Mouse (Mus musculus): Measurements from ENCODE around the gene Vmn2r92.
"Not testable (repeated sequence)": the region's sequence is repeated elsewhere in the genome, so short reads cannot be mapped to it uniquely, and the experiment has no call there.

Gene Vmn2r92

DNA sequence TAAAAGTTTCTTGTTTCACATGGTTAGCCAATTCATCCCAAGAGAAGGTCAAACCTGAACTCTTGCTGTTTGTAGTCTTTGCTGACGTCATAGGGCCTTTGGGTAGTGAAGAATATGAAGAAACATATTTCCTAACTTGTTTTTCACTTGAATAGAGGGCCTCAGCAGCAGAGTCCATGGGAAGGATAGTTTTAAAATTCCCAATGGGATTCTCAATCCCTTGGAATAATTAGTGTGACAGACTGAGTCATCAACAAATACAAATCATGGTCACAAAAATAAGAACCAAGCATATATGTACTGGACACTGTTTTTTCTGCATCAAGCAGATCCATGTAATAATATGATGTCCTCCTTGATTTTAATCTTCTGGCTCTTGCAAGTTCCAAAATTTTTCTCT, at the start of gene Vmn2r92:
Vmn2r92 (plus strand) TSS at position 301 of the 400 bp plus-strand sequence.
- DNase-seq, result not testable (repeated sequence)

DNA sequence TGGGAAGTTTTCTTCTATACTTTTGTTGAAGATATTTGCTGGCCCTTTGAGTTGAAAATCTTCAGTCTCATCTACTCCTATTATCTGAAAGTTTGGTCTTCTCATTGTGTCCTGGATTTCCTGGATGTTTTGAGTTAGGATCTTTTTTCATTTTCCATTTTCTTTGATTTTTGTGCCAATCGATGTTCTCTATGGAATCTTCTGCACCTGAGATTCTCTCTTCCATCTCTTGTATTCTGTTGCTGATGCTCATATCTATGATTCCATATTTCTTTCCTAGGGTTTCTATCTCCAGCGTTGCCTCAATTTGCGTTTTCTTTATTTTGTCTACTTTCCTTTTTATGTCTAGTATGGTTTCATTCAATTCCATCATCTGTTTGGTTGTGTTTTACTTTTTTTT, 49.4 kb upstream of the Vmn2r92 start:
- not testable (repeated sequence) for DNase-seq

DNA sequence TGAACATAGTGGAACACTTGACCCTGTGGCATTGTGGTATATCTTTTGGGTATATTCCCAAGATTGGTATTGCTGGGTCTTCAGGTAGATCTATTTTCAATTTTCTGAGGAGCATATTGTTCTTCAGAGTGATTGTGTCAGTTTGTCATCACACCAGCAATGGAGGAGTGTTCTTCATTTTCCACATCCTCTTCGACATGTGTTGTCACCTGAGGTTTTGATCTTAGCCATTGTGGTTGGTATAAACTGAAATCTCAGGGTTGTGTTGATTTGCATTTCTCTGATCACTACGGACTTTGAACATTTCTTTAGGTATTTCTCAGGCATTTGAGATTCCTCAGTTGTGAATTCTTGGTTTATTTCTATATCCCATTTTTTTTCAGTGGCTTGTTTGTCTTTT, 9.5 kb downstream of the Vmn2r92 start:
- not testable (repeated sequence) for DNase-seq

DNA sequence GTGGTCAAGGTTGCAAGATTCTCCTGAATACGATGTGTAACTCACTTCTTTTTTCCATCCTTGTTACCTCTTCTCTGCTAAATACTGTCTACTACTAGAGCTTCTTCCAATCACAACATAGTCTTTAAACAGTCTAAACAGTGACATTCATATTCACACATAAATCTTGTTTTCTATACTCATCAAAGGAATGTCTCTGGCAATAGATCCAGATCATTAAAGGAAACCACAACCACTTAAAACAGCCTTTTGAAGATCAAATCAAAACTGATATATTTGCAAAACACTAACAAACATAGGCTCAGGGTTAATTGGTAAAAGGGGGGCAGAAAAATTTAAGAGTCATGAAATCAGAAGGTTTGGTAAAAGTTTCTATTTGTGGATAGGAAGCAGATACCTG, 38.0 kb downstream of the Vmn2r92 start:
- no peak for DNase-seq

DNA sequence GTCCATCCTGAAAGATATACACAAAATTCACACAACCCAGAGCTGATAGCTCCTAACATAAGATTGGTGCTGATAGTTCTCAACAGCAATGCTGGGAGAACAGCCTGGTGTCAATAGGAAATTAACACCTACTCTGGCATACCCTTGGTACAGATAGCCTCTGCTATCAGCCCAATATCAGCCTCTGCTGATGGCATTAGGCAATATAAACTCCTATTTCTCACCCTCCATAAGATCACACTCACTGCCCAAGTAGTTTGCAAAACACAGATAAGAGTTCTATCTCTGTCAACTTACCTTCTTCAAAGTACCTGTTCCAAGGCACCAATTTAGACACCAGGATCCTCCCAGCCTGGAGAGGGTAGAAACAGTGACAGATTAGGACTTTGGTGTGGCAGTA, 69.6 kb downstream of the Vmn2r92 start:
- no peak for DNase-seq

DNA sequence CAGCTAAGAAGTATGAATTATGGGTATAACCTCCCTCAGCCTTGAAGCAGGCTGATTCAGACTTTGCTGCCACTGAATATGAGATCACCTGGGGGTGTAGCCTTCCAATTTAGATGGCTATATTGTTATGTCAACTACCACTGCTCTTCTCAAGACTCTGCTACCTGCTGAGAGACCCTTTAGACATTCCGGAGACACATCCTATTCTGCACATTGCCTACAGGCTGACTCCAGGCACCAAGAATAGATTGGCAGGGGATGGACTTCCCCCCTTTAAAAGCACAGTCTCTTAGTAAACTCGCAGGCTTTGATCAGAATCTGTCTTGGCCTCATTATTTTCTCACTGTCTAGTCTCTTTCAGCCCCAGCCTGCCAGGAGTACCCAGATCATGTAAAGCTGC, 80.3 kb downstream of the Vmn2r92 start:
- DNase-seq, result no peak

DNA sequence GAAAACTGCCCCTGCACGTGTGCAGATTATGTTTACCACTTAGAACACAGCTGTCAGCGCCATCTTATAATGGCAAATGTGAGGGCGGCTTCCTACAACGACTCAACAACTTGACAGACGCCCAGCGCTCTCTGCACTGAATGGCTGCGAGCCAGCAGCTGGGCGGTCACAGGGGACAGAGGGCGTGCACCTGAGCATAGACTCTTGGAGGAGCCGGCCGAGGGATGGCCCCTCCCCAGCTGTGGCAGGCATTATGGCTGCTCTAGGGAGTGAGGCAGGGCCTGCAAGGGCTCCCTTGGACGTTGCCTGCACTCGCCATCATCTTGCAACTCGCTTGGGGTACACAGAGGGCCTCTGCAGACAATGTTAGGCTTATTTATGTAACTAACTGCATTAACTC, 85.2 kb downstream of the Vmn2r92 start:
- DNase-seq, result no peak
